Mouse (Mus musculus) gastrocnemius, adult 18-20 months (tissue): Measurements from ENCODE around the gene B9d2. TPM values are rescaled to one million over a fixed set of nuclear protein-coding genes. Genes with fewer than 3 reads are reported as not detected.
A peak's percentile ranks its signal among the peaks of the same experiment; 100 is the strongest.

Source experiments
- DNase-seq: peaks from one replicate; pipeline ENCODE4 v3.0.0; 2021; ENCODE audit warnings: low spot score
- total RNA-seq, 2 experiments: library from RNA; stranded (reverse); gene quantifications; 2 replicates each; pipeline ENCODE4 v1.2.3; 2021

Gene B9d2
- total RNA-seq, 2 experiments from 2014 or later = 7.3 to 7.8 TPM

DNA sequence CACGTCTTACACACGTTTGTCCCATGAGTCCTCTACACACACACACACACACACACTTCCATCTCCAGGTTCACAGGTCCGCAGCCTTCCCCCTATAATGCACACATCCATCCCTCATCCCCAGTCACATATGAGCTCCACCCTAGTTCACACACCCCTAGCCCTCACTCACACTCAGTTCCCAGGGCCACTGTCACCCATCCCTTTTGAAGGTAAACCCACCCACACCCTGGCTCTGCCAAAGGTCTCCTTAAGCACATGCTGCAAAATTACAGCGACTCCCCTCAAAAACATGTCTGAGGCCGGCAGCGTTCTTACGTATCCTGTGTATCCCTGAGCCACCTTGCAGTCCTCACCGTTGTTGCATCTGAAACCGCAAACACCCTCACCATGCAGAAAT is 6.3 kb upstream of the B9d2 start:
- DNase-seq = no peak

DNA sequence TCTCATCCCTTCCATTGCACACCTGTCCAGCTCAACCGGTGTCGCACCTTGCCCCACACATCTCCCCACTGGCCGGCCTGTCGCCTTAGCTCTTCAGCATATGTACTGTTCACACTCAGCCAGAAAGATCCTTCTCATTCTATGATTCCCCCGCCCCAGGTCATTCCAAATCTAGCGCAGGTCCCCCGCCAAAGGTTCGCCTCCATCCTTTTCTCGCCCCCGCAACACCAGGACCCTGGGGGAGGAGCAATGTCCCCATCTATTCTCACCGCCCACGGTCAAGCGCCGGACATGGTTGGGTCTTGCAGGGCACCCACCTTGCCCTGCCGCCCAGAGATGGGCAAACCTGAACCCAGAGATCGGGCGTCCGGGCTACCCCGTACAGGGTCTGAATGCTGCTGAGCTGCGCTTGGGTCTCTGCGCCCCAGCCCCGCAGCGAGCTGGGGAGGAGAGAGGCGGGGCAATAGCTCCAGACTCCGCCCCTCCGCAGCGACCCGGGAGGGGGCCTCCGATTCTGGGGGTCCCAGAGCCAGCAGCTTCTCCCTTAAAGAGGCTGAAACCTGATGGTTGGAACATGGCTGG is 5.8 kb upstream of the B9d2 start, which contains the start of gene Tmem91:
Gene Tmem91 (minus strand): TSS at position 448 of the 582 bp plus-strand sequence.
- no peak for DNase-seq

DNA sequence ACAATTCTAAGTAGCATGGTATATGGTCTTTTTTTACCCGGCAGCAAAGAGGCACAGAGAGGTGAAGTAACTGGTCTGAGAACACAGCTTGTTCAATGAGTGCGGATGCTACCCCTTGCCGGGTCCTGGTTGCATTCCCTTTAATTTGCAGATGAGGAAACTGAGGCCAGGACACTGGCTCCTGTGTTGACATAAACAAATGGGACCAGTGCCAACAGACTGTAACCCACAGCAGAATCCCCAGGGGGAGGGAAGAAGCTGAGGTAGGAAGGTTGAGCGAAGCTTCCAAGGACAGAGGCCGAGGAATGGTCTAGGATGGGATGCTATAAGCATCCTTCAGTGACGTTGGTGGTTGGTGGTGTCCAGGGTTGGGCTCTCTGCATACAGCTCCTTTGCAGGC is 5.2 kb upstream of the B9d2 start:
- DNase-seq = no peak

GRCm38 (mm10) chr7:25676085-25676781 is 4.3 kb upstream of the B9d2 start:
- peak; percentile 70 for DNase-seq

- DNase-seq = no peak
Observed at GRCm38 (mm10) chr7:25677013-25677412, 3.6 kb upstream of the B9d2 start.

GRCm38 (mm10) chr7:25679971-25680370 is 609 bp upstream of the B9d2 start:
- DNase-seq = no peak

DNA sequence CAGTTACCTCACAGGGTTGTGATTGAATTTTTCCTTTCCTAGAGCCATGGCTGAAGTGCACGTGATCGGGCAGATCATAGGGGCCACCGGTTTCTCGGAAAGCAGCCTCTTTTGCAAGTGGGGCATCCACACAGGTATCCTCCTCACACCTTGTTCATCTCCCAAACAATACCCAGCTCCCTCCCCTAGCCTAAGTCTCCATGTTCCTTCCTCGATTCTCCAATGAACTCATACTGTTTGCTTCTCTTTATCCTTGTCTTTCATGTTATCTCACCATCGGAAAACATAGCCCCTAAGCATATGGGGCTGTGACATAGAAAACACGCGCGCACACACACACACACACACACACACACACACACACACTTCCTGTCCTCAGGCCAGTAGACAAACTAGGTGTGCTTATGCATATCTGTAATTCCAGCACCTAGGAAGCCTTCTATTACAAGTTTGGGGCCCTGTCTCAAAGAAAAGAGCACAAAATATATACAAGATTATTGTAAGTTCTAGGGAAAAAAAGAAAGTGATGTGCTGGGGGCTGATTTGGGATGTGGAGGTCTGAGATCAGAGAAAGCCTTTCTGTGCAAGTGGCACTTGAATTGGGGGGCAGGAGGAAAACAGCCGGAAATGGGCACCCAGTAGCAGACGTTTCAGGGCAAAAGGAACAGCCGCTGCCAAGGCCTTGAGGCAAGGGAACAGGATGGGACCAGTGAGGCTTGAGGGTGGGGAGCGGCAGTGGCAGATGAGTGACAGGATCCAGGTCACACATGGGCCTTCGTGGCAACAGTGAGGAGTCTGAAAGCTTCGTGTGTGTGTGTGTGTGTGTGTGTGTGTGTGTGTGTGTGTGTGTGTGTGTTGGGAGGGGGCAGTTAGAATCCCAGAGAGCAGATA is 1.0 kb downstream of the B9d2 start:
- no peak for DNase-seq

GRCm38 (mm10) chr7:25683474-25684180 is 3.0 kb downstream of the B9d2 start:
- no peak for DNase-seq

DNA sequence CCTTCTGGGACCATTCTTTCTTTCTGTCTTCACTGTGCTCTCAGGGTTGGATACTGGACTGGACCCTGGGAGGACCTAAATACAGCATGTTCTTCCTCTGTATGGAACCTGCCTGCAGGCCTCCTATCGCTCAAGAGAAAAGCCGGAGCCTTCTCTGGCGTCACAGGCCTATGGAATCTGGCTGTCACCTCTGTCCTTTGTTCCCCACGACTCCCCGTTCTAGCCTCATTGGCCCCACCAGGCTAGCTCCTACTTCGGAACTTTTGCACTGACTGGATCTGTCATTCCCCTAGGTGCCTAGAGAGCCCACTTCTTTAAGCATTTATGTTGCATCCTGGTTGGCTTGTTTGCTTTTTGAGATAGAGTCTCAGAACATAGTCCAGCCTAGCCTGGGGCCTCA is 4.1 kb downstream of the B9d2 start:
- no peak for DNase-seq

GRCm38 (mm10) chr7:25685926-25686470 is 5.4 kb downstream of the B9d2 start:
- no peak for DNase-seq

GRCm38 (mm10) chr7:25686680-25687531 is 6.3 kb downstream of the B9d2 start, which contains the start of gene Tgfb1:
Gene Tgfb1, plus strand, starts transcription at chr7:25687002.
- DNase-seq = peak; percentile 67

- no peak for DNase-seq
Observed at GRCm38 (mm10) chr7:25687811-25688401, 7.3 kb downstream of the B9d2 start.

DNA sequence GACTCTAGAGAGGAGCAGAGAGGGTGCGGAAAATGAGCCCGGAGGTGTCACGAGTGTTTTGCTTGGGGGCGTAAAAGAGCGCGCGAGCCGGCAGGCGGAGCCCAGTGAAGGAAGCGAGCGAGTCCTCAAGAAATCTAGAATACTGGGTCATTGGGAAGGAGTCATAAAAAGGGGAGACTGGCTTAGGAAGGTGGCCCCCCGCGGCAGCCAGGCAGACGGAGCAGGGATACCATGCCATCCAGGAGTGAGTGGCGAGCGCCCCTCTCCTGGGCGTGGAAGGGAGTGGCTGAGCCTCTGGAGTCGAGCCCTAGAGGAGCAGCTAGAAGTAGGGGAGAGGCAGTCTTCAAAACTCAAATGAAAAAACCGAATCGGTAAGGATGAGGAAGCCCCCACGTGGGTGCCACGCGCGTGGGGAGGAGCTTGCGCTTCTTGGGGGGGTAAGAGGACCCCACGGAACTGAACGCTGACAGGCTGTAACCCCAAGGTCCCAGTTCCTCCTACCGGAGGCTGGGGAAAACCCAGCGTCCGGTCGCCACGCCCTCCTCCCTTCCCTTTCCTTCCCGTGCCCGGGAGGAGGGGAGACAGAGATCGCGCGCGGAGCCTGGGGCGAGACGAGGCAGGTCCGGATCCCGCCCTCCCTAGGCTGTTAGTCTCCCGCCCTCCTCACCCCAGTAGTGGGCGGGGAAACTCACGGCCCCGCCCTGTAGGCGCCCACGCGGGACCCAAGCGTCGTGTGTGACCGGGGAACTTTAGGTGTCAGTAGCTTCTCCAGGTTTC is 8.4 kb downstream of the B9d2 start:
- DNase-seq = peak; percentile 67

DNA sequence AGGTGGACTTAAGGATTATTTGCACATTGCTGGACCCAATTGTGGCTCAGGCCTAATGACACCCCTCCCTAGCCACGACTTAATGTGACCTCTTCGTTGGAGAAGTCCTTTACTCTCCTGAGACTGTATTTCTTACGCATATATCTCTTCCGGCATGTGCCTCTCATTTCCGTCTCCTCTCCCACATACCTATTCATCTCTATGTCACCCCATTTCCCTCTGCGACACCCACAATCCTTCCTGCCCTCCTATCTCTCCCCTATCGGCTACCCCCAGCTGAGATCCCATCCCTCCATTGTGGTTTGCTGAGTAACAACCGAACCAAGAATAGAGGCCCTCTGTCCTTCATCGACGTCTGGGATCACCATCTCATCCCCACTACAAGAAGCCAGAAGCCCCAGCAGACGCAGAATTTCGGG is 9.0 kb downstream of the B9d2 start:
- DNase-seq = no peak

DNA sequence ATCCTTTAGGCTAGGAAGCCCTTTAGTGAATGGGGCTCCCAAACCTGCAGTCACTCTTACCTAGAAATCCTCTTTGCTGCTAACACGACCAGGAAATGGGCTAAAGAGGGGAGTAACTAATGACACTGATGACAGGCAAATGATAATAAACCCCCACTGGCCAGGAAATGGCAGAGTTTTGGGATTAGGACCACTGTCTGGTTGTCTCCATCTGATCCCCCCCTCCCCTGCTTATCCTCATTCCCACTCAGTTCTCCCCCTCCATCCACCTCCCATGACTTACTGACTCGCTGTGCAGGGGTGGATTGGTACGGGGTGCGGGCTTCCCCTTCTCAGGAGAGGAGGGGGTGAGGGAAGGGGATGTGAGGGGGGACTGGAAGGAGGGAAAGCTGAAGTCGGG is 9.5 kb downstream of the B9d2 start:
- DNase-seq = no peak

- DNase-seq = no peak
Observed at GRCm38 (mm10) chr7:25694104-25694503, 13.5 kb downstream of the B9d2 start.

DNA sequence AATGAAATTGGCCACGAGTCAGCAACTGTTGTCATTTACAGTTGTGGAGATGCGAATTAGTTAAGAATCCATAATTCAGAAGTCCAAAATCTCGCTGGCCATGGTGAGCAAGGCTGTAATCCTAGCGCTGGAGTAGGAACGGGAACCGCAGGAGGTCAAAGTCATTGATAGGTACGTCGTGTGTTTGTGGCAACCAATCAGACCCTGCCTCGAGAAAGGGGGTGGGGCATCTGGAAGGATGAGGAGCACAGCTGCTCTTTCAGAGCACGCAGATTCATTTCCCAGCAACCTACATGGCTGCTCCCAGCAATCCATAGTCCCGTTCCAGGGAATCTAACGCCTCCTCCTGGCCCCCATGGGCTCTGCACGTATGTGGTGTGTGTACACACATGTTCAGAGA is 19.3 kb downstream of the B9d2 start:
- no peak for DNase-seq

GRCm38 (mm10) chr7:25700732-25701131 is 20.2 kb downstream of the B9d2 start:
- DNase-seq = no peak

DNA sequence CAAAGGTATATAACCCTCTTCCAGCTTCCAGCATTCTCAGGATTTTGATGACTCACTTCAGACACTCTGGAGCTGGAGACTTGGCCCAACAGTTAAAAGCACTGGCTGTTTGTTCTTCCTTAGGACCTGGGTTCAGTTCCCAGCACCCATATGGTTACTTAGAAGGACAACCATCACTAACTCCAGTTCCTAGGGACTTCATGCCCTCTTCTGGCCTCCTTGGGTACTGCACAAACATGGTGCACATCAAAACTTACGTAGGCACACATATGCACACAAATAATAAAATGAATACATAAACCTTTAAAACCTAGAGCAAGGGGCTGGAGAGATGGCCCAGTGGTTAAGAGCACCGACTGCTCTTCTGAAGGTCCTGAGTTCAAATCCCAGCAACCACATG is 21.8 kb downstream of the B9d2 start:
- DNase-seq = no peak
